Mouse (Mus musculus) megakaryocyte progenitor cell, adult 5-6 weeks (primary cell): ENCODE measurements around the gene Snrnp40. TPM values are rescaled to one million over a fixed set of nuclear protein-coding genes. Genes with fewer than 3 reads are reported as not detected.
A peak's percentile ranks its signal among the peaks of the same experiment; 100 is the strongest.

Experiments
- ATAC-seq: replicated peaks from 2 replicates; pipeline ENCODE4 v1.8.0; 2016; ENCODE audit warnings: mild to moderate bottlenecking, moderate TSS enrichment, inconsistent platforms; ENCODE audit not compliant: poor library complexity
- total RNA-seq, 2 experiments: library from RNA; stranded (forward) in 1 of 2; stranded (reverse) in 1 of 2; fragments of 157-497, 149-512 nt in 1 of 2; fragments of 200-1000 nt in 1 of 2; gene quantifications; 2 replicates each; pipeline versions ENCODE4 v1.2.3 to v1.2.4; 2015 to 2017

Gene Snrnp40
- total RNA-seq (2015) (65.9 and 66.0 TPM in 2 replicates), total RNA-seq (2017) (89.7 and 90.8 TPM in 2 replicates)

- ATAC-seq = peak; percentile 95
These were observed at the start of gene Snrnp40, which contains the start of gene Zcchc17 for GRCm38 (mm10) chr4:130359486-130360237. Gene Snrnp40 (plus strand): TSS chr4:130360132. Gene Zcchc17 (minus strand): TSS chr4:130359943.

GRCm38 (mm10) chr4:130312526-130312925 lies 47.4 kb upstream of the Snrnp40 start:
- ATAC-seq = no peak

DNA sequence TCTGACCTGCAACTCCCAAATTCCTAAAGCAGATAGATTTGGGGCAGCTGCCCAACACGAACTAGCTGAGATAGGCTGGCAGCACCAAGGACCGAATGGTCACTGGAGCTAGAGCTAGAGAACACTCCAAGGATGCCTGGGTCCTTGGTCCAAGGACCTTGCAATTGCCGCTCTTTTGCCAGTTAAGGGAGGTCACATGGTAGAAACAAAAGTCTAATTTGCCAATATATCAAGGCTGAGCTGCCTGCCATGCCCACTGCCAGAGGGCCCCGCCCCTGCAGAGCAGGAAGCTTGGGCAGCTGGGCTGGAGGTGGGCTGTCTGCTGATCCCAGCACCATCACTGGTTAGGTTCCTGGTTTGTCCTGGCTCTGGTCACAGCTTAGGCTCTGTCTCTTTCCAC lies 46.4 kb upstream of the Snrnp40 start:
- ATAC-seq = no peak

DNA sequence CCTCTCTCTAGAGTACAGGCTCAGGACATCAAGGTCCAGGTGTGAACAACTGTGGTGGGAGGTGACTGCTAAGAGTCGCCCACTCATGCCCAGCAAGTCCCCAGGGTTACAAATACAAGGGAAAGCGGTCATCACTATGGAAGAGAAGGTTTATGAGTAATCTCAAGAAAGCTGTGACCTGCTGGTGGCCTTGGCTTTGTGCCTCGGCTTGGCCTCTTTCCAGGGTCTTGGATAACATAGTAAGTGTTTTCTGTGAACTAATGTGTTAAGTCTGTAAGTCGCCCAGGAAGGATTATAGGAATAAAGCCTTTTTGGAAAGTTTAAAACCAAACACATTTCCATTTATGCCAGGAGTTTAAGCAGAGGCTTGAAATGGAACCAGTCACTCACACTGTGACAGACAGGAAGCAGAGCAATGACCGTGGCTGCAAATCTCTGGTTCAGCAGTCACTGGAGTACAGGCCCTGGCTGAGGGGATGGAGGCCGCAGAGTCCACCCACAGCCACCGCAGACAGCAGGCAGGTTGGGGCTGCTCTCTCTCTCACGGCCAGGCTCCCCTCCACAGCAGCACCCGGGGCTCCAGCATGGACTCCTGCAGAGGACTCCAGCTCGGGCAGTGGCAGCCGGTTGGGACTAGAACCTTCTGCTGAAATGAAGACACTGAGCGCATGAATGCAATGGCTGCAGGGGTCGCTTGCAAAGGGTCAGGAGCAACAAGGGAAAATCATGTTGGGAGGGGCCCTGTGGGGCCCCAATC lies 44.0 kb upstream of the Snrnp40 start:
- no peak for ATAC-seq

GRCm38 (mm10) chr4:130316691-130317090 lies 43.2 kb upstream of the Snrnp40 start:
- no peak for ATAC-seq

DNA sequence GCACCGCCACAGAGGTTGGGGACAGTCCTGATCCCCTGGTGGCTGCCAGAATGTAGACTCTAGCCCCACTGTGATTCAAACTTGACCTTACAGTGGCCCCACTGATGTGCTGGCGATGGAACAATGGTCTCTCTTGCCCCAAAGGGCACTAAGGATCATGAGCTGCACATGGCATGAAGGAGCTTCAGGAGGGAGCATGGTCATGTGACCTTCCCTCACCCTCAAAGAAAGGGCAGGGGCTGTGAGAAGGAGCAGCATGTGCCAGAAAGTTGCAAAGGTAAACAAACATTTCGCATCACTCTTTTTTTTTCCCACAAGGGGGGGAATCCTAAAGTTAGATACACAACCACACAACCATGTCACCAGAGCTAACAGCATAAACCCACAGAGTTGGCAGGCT lies 41.8 kb upstream of the Snrnp40 start:
- ATAC-seq = no peak

GRCm38 (mm10) chr4:130319564-130319963 lies 40.4 kb upstream of the Snrnp40 start:
- ATAC-seq = no peak

GRCm38 (mm10) chr4:130321640-130322039 lies 38.3 kb upstream of the Snrnp40 start:
- ATAC-seq = no peak

GRCm38 (mm10) chr4:130322567-130322966 lies 37.4 kb upstream of the Snrnp40 start:
- no peak for ATAC-seq

GRCm38 (mm10) chr4:130323165-130323564 lies 36.8 kb upstream of the Snrnp40 start:
- no peak for ATAC-seq

GRCm38 (mm10) chr4:130323607-130324006 lies 36.3 kb upstream of the Snrnp40 start:
- ATAC-seq = no peak

DNA sequence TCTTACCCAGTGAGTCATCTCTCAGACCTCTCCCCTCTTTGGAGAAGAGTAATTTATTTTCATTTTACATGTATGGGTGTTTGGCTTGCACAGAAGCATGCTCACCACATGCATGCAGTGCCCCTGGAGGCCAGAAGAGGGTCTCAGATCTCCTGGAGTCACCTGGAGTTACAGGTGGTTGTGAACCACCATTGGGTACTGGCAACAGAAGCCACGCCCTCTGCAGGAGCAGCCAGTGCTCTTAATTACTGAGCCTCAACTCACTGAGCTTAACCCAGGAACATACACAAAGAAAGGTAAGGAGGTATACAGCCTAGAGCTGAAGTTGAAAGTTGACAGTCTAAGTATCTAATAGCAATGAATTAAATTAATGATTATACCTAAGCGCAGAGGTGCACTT lies 34.5 kb upstream of the Snrnp40 start:
- ATAC-seq = no peak

GRCm38 (mm10) chr4:130327366-130327765 lies 32.6 kb upstream of the Snrnp40 start:
- ATAC-seq = no peak

DNA sequence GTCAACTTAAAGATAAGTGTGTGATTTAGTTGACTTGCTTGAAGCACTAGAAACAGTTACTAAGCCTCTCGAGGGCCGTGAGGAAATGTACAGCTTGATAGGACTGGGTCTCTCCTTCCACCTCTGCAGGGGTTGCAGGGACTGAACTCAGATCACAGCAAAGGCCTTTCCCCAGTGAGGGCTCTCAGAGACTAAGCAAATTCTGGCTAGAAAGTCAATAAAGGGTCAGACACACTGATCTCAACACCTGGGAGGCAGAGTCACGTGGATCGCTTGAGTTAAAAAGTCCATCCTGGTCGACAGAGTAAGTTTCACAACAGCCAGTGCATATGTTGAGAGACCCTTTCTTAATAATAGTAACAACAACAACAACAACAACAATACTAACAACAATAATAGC lies 24.1 kb upstream of the Snrnp40 start:
- no peak for ATAC-seq

DNA sequence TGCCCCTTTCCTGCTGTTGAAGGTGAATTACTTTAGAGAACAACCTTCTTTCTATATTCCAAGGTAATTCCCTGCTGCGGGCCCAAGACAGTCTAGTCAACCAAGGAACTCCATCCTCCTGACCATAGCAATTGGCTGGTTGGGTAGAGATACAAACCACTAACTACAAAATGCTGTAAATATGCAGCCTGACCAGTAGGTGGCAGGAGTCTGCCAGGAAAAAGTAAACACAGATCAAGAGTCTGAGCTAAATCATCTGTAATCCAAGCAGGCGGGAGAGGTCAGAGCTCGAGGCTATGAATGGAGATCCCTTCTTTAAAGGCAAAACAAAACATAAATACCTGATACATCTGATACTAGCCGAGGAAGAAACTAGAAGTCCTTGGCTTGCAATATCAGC lies 18.2 kb upstream of the Snrnp40 start:
- peak; percentile 90 for ATAC-seq

DNA sequence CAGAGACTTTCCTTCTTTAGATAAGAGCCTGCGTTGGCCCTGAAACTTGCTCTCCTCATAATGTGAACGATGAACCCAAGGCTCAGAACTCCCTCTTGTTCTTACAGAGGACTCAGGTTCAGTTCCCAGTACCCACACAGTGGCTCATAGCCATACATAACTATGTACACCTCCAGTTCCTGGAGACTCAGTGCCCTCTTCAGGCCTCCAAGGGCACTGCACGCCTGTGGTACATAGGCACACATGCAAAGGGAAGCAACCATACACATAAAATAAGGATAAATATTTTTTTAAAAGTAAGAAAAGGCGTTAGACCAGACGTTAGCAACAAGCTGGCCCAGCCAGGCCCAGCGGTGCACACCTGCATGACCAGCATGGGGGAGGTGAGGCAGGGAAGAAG lies 10.3 kb upstream of the Snrnp40 start:
- no peak for ATAC-seq

- no peak for ATAC-seq
These were observed 9.1 kb upstream of the Snrnp40 start for GRCm38 (mm10) chr4:130350690-130351422.

DNA sequence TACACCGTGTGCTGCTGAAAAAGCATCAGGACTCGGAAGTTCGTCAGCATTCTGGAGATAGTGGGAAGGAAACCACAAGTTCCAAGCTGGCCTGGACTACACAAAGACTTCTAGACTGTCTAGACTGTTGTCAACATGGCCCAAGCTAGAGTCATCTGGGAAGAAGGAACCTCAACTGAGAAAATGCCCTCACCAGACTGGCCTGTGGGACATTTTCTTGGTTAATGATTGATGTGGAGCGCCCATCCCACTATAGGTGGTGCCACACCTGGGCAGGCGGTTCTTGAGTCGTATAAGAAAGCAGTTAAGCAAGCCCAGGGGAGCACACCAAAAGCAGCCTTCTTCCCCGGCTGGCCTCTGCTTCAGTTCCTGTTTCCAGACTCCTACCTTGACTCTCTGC lies 7.3 kb upstream of the Snrnp40 start:
- no peak for ATAC-seq

- no peak for ATAC-seq
These were observed 2.0 kb upstream of the Snrnp40 start for GRCm38 (mm10) chr4:130357946-130358345.

- no peak for ATAC-seq
These were observed 282 bp downstream of the Snrnp40 start for GRCm38 (mm10) chr4:130360238-130360590.

DNA sequence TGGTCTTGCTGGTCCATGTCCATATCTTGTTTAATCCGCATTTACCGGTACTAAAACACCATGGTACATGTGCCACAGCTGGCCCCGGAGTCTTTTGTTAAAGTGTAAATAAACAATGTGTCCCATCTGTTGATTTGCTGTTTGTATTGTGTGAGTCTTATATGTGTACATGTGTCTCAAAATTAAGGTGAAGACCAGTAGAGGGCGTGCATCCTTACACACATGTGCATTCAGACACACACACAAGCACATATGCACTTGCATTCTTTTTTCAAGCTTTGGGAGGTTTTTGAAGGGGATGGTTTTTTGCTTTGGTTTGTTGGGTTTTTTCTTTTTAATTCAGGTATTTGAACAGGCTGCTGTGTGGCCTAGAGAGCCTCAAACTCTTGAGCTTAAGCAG lies 16.7 kb downstream of the Snrnp40 start:
- ATAC-seq = 0 out of 2 replicates have a peak, but pooled peaks have one; percentile 39

- ATAC-seq = no peak
These were observed 17.6 kb downstream of the Snrnp40 start for GRCm38 (mm10) chr4:130377500-130377899.
